Mouse (Mus musculus) heart, embryonic 14.5 days (tissue): Measurements from ENCODE around the gene Gapt. TPM values are rescaled to one million over a fixed set of nuclear protein-coding genes. Genes with fewer than 3 reads are reported as not detected.

Experiments used
- ATAC-seq: fragments of 200-750 bp; cut with Nextera tagmentation; 2 replicates; pipeline ENCODE4 v1.8.0; 2017; ENCODE audit warnings: low read depth, moderate TSS enrichment; ENCODE audit not compliant: insufficient number of reproducible peaks, insufficient read depth, low FRiP score
- H3K27ac ChIP-seq, 2 experiments: fragments of 200-500 bp in 1 of 2; fragments of 300-500 bp in 1 of 2; sonication (generic) in 1 of 2; replicated peaks in 1 of 2; 2 replicates each; pipeline ENCODE4 v1.5.1; 2012 to 2014; ENCODE audit warnings: low read depth in 2 of 2, low read length in 2 of 2, control low read depth in 1 of 2, mild to moderate bottlenecking in 1 of 2, mixed read lengths in 1 of 2; ENCODE audit not compliant: control insufficient read depth in 1 of 2, insufficient read depth in 1 of 2
- H3K27me3 ChIP-seq: fragments of 300-500 bp; sonication (generic); 2 replicates; pipeline ENCODE4 v1.6.1; 2014; ENCODE audit warnings: mild to moderate bottlenecking, low read length, control low read depth; ENCODE audit not compliant: control insufficient read depth, insufficient read depth
- H3K36me3 ChIP-seq: fragments of 300-500 bp; sonication (generic); 2 replicates; pipeline ENCODE4 v1.6.1; 2014; ENCODE audit warnings: mild to moderate bottlenecking, control low read depth, low read length, mixed read lengths; ENCODE audit not compliant: control insufficient read depth, insufficient read depth
- H3K4me1 ChIP-seq, 2 experiments: fragments of 200-500 bp in 1 of 2; fragments of 300-500 bp in 1 of 2; sonication (generic) in 1 of 2; 2 replicates each; pipeline ENCODE4 v1.6.1; 2012 to 2014; ENCODE audit warnings: low read length in 2 of 2, control low read depth in 1 of 2, mixed read lengths in 1 of 2; ENCODE audit not compliant: control insufficient read depth in 2 of 2, insufficient read depth in 2 of 2
- H3K4me2 ChIP-seq: fragments of 300-500 bp; sonication (generic); 2 replicates; pipeline ENCODE4 v1.6.1; 2014; ENCODE audit warnings: mild to moderate bottlenecking, low read length
- H3K4me3 ChIP-seq, 2 experiments: fragments of 200-500 bp in 1 of 2; fragments of 300-500 bp in 1 of 2; sonication (generic) in 1 of 2; 2 replicates each; pipeline ENCODE4 v1.5.1; 2012 to 2014; ENCODE audit warnings: low read length in 2 of 2, mild to moderate bottlenecking in 2 of 2, control low read depth in 1 of 2, low read depth in 1 of 2, moderate library complexity in 1 of 2; ENCODE audit not compliant: control insufficient read depth in 1 of 2, insufficient read depth in 1 of 2
- H3K9ac ChIP-seq: fragments of 300-500 bp; sonication (generic); 2 replicates; pipeline ENCODE4 v1.6.1; 2014; ENCODE audit warnings: mild to moderate bottlenecking, low read length
- H3K9me3 ChIP-seq: fragments of 300-500 bp; sonication (generic); 2 replicates; pipeline ENCODE4 v1.6.1; 2016; ENCODE audit warnings: low read length, control low read depth; ENCODE audit not compliant: control insufficient read depth
- WGBS: fragments of 180-500 bp; shearing (Covaris S2); extraction: QIAGEN DNeasy Blood & Tissue Kit; methylation state at CpG from one replicate; pipeline ENCODE4 v1.1.7; 2014; 5-methylcytosine and 5-hydroxymethylcytosine counted together
- polyA plus RNA-seq: library from polyadenylated mRNA; unstranded; fragments of >200 nt; fragmentation: Nextera tagmentation; extraction: Ambion mirVana; gene quantifications from 2 replicates; pipeline ENCODE4 v1.2.1, GENCODE M21; 2014

The Gapt gene
- polyA plus RNA-seq, 1 experiment from 2014 or later, result not detected

- H3K4me2 ChIP-seq, result no peak overlapping the region
Measured at GRCm38 (mm10) chr13:110342602-110343001, 14.4 kb downstream of the Gapt start.

GRCm38 (mm10) chr13:110332958-110333597 is 23.9 kb downstream of the Gapt start:
- Histone ChIP-seq H3K4me2 (no peak overlapping the region), H3K36me3 (no peaks in the 10 kb centered on the region), H3K9ac (no peak overlapping the region), H3K27me3 (no peaks in the 10 kb centered on the region), H3K27ac (no peak overlapping the region), H3K4me3 (no peak overlapping the region), H3K4me1 (no peaks in the 10 kb centered on the region), H3K9me3 (no peaks in the 10 kb centered on the region)
- no peak for ATAC-seq
- WGBS, result 86% methylated on average over 14 of the region's 14 CpGs

More at GRCm38 (mm10) chr13:110342602-110343001, 14.4 kb downstream of the Gapt start:
- no peak overlapping the region for H3K27ac ChIP-seq
- no peak for ATAC-seq
- H3K9ac ChIP-seq, result no peak overlapping the region
- no peaks in the 10 kb centered on the region for H3K4me1 ChIP-seq
- 84% methylated on average over 6 of the region's 6 CpGs for WGBS
- H3K27me3 ChIP-seq, result no peaks in the 10 kb centered on the region
- H3K4me3 ChIP-seq, result no peak overlapping the region
- H3K36me3 ChIP-seq, result no peaks in the 10 kb centered on the region
- no peaks in the 10 kb centered on the region for H3K9me3 ChIP-seq

GRCm38 (mm10) chr13:110318746-110319145 is 38.3 kb downstream of the Gapt start:
- Histone ChIP-seq H3K9me3 (no peaks in the 10 kb centered on the region), H3K4me2 (no peak overlapping the region), H3K36me3 (no peaks in the 10 kb centered on the region), H3K4me3 (no peak overlapping the region), H3K27ac (no peak overlapping the region), H3K9ac (no peak overlapping the region), H3K27me3 (no peaks in the 10 kb centered on the region), H3K4me1 (no peaks in the 10 kb centered on the region)
- WGBS, result 29% methylated on average over 4 of the region's 4 CpGs
- no peak for ATAC-seq

- ATAC-seq, result no peak
- Histone ChIP-seq H3K4me2 (no peak overlapping the region), H3K36me3 (no peaks in the 10 kb centered on the region), H3K4me1 (no peaks in the 10 kb centered on the region), H3K4me3 (no peak overlapping the region), H3K27me3 (no peaks in the 10 kb centered on the region), H3K9ac (no peak overlapping the region), H3K9me3 (no peaks in the 10 kb centered on the region), H3K27ac (no peak overlapping the region)
- 81% methylated on average over 5 of the region's 5 CpGs for WGBS
Measured at GRCm38 (mm10) chr13:110307188-110307587, 49.8 kb downstream of the Gapt start.

Other genes starting within 250 kb of the Gapt start
- gene Rab3c, start 76.2 kb downstream of the Gapt start, polyA plus RNA-seq, result 0.08 and 0.55 TPM in 2 replicates
- gene Plk2, start 37.8 kb upstream of the Gapt start, polyA plus RNA-seq, result 113 and 116 TPM in 2 replicates